Mouse (Mus musculus): Measurements from ENCODE around the gene Cenpx.
A peak's percentile ranks its signal among the peaks of the same experiment; 100 is the strongest.
"Not testable (repeated sequence)": the region's sequence is repeated elsewhere in the genome, so short reads cannot be mapped to it uniquely, and the experiment has no call there.

Gene Cenpx

DNA sequence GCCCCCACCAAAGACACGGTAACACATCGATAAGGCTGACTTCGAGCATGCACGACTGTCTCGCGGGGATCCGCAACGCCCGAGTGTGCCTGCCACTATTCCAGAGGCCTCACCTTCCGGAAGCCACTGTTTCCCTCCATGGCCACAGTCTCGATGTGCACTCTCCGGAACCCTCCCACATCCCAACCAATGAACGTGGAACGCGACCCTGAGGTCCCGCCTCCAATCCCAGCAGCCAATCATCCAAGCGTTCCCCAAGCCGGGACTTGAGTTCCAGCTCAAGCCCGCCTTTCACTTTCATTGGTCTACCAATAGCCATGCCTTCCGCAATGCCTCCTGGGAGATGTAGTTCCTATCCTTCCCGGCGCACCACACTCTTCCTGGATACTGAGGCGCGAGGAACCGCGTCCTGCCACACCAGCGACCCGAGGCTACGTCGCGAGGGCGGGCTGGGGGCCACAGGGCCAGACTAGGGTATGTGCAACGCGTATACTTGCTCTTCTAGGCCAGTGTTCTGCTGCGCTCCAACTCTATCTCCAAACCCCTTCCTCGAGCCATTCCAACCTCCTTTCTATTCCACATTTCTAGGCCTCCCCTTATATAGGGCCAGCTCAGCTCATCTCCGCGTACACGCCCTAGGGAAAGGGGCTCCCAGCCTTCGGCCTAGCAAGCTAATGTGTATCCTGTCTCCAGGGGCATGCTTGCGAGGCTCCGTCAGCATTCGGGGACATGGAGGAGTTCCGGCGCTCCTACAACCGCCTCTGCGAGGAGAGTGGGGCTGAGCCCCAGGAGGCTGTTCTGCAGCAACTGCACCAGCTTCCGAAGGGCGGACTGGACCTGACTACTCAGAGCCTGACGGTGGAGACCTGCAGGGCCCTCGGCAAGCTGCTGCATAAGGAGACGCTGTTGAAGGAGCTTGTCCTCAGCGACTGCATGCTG lies at the start of gene Cenpx, which contains the start of gene Lrrc45:
TSS of gene Cenpx (minus strand) at position 159 of the 939 bp plus-strand sequence.
TSS of gene Lrrc45 (plus strand) at position 346 of the 939 bp plus-strand sequence.
- peak; percentile 88 for DNase-seq (ENCODE audit: low spot score)

DNA sequence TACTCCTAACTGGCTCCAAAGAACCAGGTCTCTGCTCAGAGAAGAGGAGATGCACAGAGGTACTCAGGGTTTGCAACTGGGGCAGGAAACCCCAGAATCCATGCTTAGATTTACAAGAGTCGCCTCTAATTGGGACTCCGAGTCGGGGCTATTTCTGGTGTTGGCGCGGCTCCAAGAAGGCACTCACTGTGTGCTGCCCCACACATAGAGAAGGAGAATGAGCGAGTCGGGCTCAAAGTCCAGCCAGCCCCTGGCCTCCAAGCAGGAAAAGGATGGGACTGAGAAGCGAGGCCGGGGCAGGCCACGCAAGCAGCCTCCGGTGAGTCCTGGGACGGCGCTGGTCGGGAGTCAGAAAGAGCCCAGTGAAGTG lies 49.1 kb upstream of the Cenpx start, which contains the start of gene Hmga1b:
TSS of gene Hmga1b (plus strand) at position 123 of the 370 bp plus-strand sequence.
- DNase-seq (ENCODE audit: low spot score) = not testable (repeated sequence)

GRCm38 (mm10) chr11:120761811-120762671 lies 48.5 kb upstream of the Cenpx start:
- no peak for DNase-seq (ENCODE audit: low spot score)

GRCm38 (mm10) chr11:120760236-120760635 lies 46.7 kb upstream of the Cenpx start:
- DNase-seq (ENCODE audit: low spot score) = no peak

DNA sequence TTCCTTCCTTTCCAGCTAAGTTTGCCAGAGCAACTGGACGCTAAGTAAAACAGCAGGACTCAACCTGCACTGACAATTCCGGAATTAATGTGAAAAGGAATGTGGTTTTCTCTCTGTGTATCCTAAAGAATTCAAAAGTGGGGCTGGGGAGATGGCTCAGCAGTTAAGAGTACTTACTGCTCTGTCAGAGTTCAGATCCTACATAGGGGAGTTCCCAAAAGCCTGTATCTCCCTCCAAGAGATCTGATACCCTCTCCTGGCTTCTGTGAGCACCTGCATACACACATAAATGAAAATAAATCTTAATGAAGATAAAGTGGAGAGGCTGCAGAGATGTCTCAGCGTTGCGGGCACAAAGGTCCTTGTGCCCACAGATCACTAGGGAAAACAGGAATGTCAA lies 38.1 kb upstream of the Cenpx start:
- no peak for DNase-seq (ENCODE audit: low spot score)

DNA sequence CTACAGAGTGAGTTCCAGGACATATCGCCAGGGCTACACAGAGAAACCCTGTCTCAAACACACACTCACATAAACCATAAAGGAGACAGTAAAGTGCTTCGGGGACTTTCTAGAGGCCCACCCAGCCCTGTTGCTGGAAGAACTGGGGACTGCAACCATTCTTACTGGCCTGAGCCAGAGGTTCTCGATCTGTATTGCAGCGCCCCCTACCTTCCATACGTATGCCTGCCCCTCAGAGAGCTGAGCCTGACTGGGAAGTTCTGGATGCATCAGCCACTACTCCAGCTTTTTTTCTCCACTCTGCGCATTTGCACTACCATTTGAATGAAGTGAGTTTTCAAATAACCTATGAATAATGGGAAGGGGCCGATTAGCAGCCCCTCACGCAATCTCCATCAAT lies 35.9 kb upstream of the Cenpx start:
- no peak for DNase-seq (ENCODE audit: low spot score)

DNA sequence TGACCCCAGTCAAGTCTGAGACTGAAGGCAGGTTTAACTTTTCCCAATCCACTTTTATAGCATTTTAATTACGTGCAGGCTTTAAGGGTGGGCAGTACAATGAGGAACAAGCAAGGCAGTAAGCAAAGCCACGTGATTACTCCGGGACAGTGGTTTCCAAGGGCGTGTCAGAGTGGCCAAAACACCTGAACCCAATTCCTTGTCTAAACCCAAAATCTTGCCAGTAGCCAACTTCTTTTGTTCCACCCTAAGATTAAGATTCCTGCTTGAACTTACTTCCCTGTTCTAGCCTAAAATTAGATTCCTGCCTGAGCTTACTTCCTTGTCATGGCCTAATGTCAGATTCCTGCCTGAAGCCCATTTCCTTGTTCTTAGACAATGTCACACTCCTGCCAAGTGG lies 34.4 kb upstream of the Cenpx start:
- no peak for DNase-seq (ENCODE audit: low spot score)

DNA sequence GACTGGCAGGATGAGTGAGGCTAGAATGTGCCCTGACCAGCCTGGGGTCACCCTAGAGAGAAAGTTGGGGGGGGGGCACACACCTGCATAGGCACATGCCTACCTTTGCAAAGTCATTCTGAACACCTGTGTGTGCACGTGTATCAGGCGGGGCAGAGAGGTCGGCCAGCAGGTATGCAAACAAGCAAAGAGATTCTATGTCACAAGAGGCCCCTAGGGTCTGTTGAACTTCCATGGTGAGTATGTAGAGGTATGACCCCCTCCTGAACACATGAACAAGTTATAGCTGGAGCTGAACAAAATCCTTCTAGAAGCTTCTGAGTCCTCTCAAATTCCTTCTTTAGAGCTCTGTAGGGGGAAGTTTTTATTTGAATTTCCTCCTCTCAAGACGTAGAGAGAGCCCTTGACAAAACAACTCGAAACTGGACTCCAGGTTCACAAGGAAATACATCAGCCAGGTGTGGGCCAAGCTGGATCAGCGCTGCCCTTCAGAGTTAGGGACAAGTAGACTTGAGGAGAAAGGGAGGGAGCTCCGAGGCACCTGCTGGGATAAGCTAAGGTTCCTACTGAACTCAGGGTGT lies 30.7 kb upstream of the Cenpx start:
- DNase-seq (ENCODE audit: low spot score) = no peak

DNA sequence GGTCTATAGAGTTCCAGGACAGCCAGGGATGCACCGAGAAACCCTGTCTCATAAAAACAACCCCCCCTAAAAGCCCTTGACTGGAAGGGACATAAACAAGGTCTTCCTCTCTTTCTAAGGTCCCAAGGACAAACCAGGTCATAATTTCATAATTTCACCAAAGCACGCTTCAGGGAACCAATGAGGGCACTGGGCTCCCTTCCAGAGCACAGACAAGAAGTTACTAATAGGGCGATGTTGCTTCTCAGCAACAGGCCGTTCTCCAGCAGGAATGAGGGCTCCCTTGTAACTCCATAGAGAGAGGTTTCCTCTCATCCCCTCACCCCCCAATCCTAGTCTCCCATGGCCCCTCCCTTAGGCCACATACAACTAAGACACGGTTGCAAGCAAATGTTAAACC lies 27.4 kb upstream of the Cenpx start:
- no peak for DNase-seq (ENCODE audit: low spot score)

DNA sequence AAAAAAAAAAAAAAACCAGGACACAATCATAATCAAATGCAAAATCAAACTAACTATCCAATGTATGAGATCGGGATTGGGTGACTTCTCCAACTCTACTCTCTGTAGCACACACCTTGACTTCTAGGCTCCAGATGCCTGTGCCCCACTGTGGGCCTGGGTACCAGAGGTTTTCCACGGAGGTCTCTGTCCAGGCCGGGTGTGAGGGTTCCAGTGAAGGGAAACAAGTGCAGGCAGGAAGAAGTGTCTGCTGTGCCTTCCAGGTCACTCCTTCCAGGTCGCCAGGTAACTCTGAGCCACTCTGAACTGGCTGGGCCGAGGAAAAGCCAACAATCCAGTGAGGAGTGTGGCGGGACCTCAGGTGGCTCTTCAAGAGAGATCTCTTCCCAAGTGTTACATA lies 22.9 kb upstream of the Cenpx start:
- DNase-seq (ENCODE audit: low spot score) = no peak

- DNase-seq (ENCODE audit: low spot score) = no peak
Measured at GRCm38 (mm10) chr11:120733521-120733920, 20.0 kb upstream of the Cenpx start.

GRCm38 (mm10) chr11:120731858-120732680 lies 18.5 kb upstream of the Cenpx start, which contains the start of gene Cbr2:
Gene Cbr2 (minus strand): TSS chr11:120732114.
- DNase-seq (ENCODE audit: low spot score) = no peak

- DNase-seq (ENCODE audit: low spot score) = no peak
Measured at GRCm38 (mm10) chr11:120731395-120731794, 17.9 kb upstream of the Cenpx start.

DNA sequence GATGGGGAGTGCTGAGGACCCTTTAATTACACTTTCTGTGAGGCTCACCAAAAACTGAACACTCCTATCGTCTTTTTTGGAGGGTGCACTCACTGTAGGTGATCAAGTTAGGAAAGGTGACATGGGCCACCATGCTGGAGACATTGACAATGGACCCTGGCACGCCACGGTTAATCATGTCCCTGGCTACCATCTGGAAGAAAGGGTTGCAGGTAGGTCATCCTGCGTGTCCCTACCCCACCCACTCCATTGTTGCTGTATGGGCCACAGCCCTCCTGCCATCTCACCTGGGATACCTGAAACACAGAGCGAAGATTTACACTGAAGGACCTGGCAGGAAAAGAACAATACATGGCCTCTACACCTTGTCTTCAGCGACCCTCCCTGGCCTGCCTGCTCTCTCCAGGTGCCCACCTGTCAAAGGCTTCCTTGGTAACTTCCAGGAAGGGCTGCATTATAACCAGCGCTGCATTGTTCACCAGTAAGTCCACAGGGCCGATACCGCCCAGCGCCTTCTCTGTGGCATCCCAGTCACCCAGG lies 16.9 kb upstream of the Cenpx start:
- DNase-seq (ENCODE audit: low spot score) = no peak

DNA sequence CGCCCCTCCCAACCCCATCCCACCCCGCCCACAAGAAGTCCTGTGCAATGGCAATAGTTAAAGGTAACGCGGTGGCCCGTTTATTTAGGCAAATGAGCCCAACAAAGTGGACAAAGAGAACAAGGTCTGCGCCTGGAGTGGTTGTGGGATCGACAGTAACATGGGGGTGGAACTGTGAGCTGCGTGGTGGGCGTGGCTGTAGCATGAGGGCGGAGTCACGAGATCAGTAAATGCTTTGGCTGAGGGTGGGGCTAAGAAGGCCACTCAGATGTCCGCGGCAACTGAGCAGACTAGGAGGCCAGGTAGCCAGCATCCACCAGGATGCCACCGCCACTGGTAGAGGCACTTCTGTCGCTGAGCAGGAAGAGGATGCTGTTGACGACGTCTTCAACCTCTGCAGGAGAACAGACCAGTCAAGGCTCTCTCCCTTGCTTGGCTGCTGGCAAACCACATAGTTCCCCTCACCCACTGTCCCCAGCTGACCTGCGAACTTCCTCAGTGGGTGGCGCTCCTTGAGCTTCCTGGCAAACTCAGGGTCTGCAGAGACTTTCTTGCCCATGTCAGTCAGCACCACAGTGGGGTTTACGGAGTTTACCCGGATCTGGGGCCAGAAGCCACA lies 16.0 kb upstream of the Cenpx start:
- not testable (repeated sequence) for DNase-seq (ENCODE audit: low spot score)

- no peak for DNase-seq (ENCODE audit: low spot score)
Measured at GRCm38 (mm10) chr11:120728530-120729240, 15.1 kb upstream of the Cenpx start.

DNA sequence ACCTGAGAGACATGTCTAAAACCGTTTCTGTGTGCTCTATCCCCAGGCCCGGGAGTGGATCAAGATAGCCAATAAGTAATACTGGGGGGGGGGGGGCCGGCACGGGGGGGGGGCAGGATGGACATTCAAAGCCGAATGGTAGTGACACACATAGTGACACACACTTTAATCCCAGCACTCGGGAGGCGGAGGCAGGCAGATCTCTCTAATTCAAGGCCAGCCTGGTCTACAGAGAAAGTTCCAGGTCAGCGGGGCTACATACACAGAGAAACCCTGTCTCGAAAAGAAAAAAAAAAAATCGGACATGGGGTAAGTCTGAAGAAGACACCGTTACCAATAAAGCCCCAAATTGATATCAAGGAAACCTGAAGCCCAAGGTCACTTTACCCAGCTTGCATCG lies 14.0 kb upstream of the Cenpx start:
- DNase-seq (ENCODE audit: low spot score) = no peak

- peak; percentile 71 for DNase-seq (ENCODE audit: low spot score)
Measured at GRCm38 (mm10) chr11:120727169-120727527, 13.6 kb upstream of the Cenpx start, which contains the start of gene Dcxr. Gene Dcxr (minus strand): TSS chr11:120727281.

DNA sequence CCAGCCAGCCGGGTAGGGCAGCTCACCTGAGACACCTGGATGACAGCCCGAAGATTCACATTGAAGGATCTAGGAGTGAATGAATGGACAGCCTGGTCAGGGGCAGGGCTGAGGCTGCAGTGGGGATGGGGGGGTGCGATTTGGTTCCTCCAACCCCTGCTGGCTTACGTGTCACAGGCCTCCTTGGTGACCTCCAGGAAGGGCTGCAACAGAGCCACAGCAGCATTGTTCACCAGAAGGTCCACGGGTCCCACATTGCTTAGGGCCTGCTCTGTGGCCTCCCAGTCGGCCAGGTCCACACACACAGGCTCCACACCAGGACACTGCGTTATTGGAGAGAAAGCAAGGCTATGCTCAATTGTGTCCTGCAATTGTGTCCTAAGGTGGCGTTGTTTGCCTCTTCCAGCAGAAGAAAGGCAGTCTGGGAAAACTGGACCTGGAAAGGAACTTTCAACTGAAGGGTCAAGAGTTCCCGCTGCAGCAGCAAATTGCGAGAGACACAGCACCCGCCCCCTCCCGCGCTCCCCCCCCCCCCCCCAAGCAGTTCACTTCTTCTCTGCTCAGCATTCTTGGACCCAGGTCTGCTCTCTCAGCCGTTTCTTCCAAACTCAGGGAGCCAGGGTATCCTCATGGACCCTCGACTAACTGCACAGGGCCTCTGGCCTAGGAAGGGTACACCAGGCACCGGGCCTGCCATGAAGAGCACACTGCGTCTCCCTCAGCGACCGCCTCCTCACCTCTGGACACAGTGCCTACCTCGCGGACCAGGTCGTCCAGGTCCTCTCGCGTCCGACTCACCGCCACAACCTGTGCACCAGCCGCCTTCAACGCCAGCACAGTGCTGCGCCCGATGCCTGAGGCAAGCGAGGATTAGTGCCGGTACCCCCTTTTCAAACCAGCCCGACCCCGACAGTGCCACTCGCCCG lies 13.0 kb upstream of the Cenpx start:
- no peak for DNase-seq (ENCODE audit: low spot score)
